Mouse (Mus musculus): Measurements from ENCODE around the gene Zdhhc7. TPM values are rescaled to one million over a fixed set of nuclear protein-coding genes. Genes with fewer than 3 reads are reported as not detected.

Gene Zdhhc7
- polyA plus RNA-seq, 1 experiment: not detected

DNA sequence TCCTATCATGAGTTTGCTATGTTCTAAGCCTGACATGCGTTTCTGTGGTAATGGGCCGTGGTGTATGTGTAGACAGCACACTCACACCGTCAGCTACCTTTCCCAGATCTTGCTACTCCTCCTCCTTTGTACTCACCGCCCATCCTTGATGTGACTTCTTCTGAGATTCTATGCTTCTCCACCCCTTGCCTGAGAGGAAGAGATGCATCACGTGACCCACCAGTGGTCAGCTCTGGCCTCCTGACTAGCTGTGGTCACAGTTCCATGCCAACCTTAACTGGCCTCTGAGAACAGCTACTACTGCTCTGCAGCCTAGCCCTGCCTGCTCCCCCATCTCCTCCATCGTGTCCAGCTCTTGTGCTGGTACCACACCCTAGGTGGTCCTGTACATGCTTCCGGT lies 34.4 kb upstream of the Zdhhc7 start:
- H3K27ac ChIP-seq (ENCODE audit: insufficient read depth, low read depth, low read length): peak overlapping the region; percentile 47

DNA sequence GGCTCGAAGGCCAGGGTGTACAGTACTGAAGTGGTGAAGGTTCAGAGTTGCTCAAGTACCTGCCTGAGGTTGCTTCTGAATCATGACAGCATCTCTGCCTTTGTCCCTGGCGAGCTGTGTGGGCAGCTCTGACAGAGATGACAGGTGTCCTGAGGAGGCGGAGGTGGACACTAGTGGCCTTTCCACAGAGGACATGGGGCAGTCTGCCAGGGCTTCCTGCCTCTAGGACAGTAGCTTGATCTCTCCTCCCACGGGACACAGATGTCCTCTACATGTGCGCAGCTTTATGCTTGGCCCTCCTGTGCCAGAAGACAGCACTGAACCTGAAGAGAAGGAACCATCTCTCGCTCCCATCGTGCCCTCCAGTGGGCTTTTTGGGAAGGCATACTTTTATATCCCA lies 31.9 kb upstream of the Zdhhc7 start:
- TF ChIP-seq POLR2A (IDR thresholded peaks at IDR 0.05; ENCODE audit: insufficient read depth, low read depth, low read length) (no peak), CTCF (IDR thresholded peaks at IDR 0.05; ENCODE audit: insufficient read depth, low read depth, low read length) (no peak)
- no peak overlapping the region for H3K4me3 ChIP-seq (ENCODE audit: insufficient read depth, low read depth, low read length)
- 74% methylated on average over 7 of the region's 7 CpGs for WGBS
- H3K27ac ChIP-seq (ENCODE audit: insufficient read depth, low read depth, low read length): peak overlapping the region; percentile 29; the same call in 1 of the 2 replicates
- H3K4me1 ChIP-seq (ENCODE audit: control insufficient read depth, insufficient read depth, low read length): peaks cover 48% of the 10 kb centered on the region

More for the DNA sequence above, 34.4 kb upstream of the Zdhhc7 start:
- no peak overlapping the region for H3K4me3 ChIP-seq (ENCODE audit: insufficient read depth, low read depth, low read length)
- peaks cover 51% of the 10 kb centered on the region for H3K4me1 ChIP-seq (ENCODE audit: control insufficient read depth, insufficient read depth, low read length)
- WGBS: 87% methylated on average over 7 of the region's 7 CpGs
- no peak for TF ChIP-seq POLR2A (IDR thresholded peaks at IDR 0.05; ENCODE audit: insufficient read depth, low read depth, low read length)
- no peak for TF ChIP-seq CTCF (IDR thresholded peaks at IDR 0.05; ENCODE audit: insufficient read depth, low read depth, low read length)

DNA sequence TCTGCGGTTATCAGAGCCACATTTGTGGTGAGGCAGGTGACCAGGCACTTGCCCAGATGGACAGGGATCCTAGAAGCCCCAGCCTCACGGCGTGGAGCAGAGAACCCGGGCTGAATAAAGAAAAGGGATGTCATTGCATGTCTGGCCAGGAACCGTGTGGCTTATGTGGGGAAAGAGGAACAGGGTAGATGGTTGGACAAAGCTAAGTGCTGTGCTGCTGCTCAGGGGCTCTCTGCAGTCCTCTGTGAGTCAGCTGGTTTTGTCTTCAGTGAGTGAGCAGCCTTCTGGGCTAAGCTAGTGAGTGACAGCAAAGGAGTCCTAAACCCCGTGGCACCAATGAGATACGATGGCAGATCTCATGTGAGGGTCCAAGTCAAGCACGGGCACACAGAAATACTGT lies 29.9 kb upstream of the Zdhhc7 start:
- Histone ChIP-seq H3K4me3 (ENCODE audit: insufficient read depth, low read depth, low read length) (no peak overlapping the region), H3K4me1 (ENCODE audit: control insufficient read depth, insufficient read depth, low read length) (peaks cover 55% of the 10 kb centered on the region), H3K27ac (ENCODE audit: insufficient read depth, low read depth, low read length) (no peak overlapping the region)
- TF ChIP-seq CTCF (IDR thresholded peaks at IDR 0.05; ENCODE audit: insufficient read depth, low read depth, low read length) (no peak), POLR2A (IDR thresholded peaks at IDR 0.05; ENCODE audit: insufficient read depth, low read depth, low read length) (no peak)
- WGBS: 76% methylated on average over 8 of the region's 8 CpGs

DNA sequence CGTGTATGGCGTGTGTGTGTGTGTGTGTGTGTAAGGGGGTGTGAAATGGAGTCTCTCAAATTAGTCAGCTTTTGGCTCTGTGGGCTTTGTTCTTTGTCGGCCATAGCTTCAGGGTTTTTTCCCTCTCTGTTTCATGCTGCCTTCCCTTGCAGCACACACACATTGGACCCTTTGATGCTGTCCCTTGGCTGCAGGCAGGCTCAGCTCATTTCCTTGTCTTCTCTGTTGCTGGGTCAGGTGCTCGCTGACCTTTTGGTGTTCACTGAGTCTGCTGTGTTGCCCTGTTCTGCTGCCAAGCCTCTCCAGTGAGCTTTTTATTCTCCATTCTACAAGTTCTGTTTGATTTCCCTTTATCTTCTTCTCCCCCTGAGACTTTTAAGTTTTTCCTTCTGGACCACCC lies 28.3 kb upstream of the Zdhhc7 start:
- no peak overlapping the region for H3K4me3 ChIP-seq (ENCODE audit: insufficient read depth, low read depth, low read length)
- TF ChIP-seq CTCF (IDR thresholded peaks at IDR 0.05; ENCODE audit: insufficient read depth, low read depth, low read length): no peak
- TF ChIP-seq POLR2A (IDR thresholded peaks at IDR 0.05; ENCODE audit: insufficient read depth, low read depth, low read length): no peak
- H3K27ac ChIP-seq (ENCODE audit: insufficient read depth, low read depth, low read length): 0 out of 2 replicates have a peak overlapping the region, but pooled peaks have one; percentile 16
- H3K4me1 ChIP-seq (ENCODE audit: control insufficient read depth, insufficient read depth, low read length): peaks cover 50% of the 10 kb centered on the region
- WGBS: 42% methylated on average over 4 of the region's 4 CpGs

DNA sequence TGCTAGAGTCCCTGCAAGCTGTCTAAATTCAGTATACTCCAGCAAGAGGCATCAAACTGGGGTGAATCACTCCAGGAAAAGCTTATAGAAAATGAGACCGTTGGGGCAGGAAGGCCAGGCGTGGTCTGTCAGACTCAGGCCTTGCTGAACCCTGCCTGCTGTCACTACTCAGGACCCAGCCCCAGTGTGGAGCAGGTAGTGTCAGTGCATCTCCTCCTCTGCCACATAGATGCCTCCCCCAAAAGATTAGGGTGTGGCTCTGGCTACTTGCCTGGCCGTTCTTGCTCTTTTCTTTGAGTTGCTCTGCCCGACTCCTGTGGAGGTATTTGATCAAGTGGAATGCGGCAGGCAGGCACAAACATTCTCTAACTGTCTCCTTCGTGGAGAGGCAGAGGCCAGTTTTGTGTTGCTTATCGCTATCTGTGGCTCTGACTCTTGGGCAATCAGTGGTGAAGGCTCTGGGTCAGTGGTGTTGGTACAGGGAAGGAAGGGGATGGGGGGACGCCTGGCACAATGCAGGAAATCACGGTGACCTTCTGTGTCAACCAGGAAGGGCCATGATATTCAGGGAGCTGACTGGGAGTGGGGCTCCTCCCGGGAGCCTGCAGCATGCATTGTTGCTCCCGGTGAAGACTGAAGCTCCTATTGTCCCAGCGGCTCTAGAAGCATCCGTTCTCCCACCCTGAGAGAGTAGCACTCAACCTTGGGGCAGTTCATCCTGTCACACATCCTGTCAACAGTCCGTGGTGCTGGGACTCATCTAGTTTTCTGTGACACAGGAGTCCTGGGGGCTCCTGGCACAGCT lies 25.3 kb upstream of the Zdhhc7 start:
- no peak for TF ChIP-seq POLR2A (IDR thresholded peaks at IDR 0.05; ENCODE audit: insufficient read depth, low read depth, low read length)
- no peak for TF ChIP-seq CTCF (IDR thresholded peaks at IDR 0.05; ENCODE audit: insufficient read depth, low read depth, low read length)
- Histone ChIP-seq H3K4me3 (ENCODE audit: insufficient read depth, low read depth, low read length) (no peak overlapping the region), H3K27ac (ENCODE audit: insufficient read depth, low read depth, low read length) (0 out of 2 replicates have a peak overlapping the region, but pooled peaks have one; percentile 43), H3K4me1 (ENCODE audit: control insufficient read depth, insufficient read depth, low read length) (peaks cover 48% of the 10 kb centered on the region)
- WGBS: 38% methylated on average over 14 of the region's 14 CpGs

DNA sequence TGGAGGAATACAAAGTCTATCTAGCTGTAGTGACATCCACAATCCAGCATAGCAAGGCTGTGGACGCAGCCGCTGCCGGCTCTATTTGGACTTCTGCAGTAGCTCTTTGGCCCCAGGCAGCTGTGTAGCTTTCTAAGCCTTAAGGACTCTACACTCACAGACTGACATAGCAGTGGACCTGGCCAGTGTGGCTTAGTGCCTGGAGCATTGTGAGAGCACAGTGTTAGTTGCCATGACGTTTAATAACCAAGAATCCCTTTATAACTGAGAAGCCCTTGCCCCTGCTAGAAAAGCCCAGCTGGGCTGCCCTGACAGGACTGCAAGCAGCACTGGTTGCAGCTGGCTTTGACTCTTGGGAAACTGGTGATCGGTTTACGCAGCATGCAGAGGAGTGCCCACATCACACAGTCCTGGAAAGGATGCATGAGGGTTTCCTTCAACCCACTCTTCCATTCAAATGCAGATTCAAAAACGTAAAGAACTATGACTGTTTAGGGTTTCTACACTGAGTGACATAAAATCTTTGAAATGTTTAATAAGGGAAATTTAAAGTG lies 23.6 kb upstream of the Zdhhc7 start:
- H3K27ac ChIP-seq (ENCODE audit: insufficient read depth, low read depth, low read length): peak overlapping the region; percentile 27; the same call in 1 of the 2 replicates

DNA sequence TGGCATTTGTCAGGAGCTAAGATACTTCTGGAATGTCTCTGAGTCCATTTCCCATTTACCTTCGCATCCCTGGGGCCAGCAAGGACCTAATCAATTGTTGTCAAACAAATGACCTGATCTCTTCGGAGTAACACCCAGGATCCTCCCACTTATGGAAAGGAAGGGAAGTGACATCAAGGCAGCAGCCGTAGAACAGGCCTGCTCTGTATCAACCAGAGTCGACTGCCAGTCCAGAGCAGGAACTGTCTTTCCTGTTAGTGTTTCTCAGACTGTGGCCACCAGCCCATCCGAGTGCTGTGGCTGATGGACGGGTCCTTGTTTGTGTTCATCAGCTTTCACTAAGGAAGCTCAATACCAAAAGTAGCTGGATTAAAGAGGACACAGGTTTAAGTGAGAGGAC lies 23.0 kb upstream of the Zdhhc7 start:
- Histone ChIP-seq H3K4me3 (ENCODE audit: insufficient read depth, low read depth, low read length) (no peak overlapping the region), H3K27ac (ENCODE audit: insufficient read depth, low read depth, low read length) (peak overlapping the region; percentile 27; the same call in 1 of the 2 replicates), H3K4me1 (ENCODE audit: control insufficient read depth, insufficient read depth, low read length) (peaks cover 53% of the 10 kb centered on the region)
- 50% methylated on average over 6 of the region's 6 CpGs for WGBS
- TF ChIP-seq CTCF (IDR thresholded peaks at IDR 0.05; ENCODE audit: insufficient read depth, low read depth, low read length): no peak

More for the DNA sequence above, 23.6 kb upstream of the Zdhhc7 start:
- 23% methylated on average over 7 of the region's 7 CpGs for WGBS
- TF ChIP-seq CTCF (IDR thresholded peaks at IDR 0.05; ENCODE audit: insufficient read depth, low read depth, low read length) (no peak), POLR2A (IDR thresholded peaks at IDR 0.05; ENCODE audit: insufficient read depth, low read depth, low read length) (no peak)
- peaks cover 52% of the 10 kb centered on the region for H3K4me1 ChIP-seq (ENCODE audit: control insufficient read depth, insufficient read depth, low read length)
- H3K4me3 ChIP-seq (ENCODE audit: insufficient read depth, low read depth, low read length): no peak overlapping the region

DNA sequence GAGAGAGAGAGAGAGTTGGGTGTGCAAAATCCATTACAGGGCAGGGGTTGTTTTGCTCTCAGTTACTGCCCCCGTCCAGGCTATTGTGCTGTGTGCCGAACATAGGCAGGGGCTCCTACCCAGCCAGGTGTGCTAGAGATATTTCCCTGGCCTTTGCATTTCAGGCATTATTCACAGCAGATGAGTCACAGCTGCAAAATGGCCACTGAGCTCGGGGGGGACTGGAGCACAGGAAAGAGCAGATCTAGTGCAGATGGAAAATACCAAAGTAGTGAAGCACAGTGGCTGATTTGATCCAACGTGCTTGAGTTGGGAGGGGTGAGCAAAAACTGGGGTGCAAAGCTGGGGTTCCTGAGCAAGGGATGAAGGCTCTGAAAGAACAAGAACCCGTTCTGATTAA lies 19.7 kb upstream of the Zdhhc7 start:
- TF ChIP-seq POLR2A (IDR thresholded peaks at IDR 0.05; ENCODE audit: insufficient read depth, low read depth, low read length): no peak
- TF ChIP-seq CTCF (IDR thresholded peaks at IDR 0.05; ENCODE audit: insufficient read depth, low read depth, low read length): no peak
- H3K4me3 ChIP-seq (ENCODE audit: insufficient read depth, low read depth, low read length): no peak overlapping the region
- peaks cover 49% of the 10 kb centered on the region for H3K4me1 ChIP-seq (ENCODE audit: control insufficient read depth, insufficient read depth, low read length)
- WGBS: 32% methylated on average over 5 of the region's 5 CpGs
- H3K27ac ChIP-seq (ENCODE audit: insufficient read depth, low read depth, low read length): peak overlapping the region; percentile 81

DNA sequence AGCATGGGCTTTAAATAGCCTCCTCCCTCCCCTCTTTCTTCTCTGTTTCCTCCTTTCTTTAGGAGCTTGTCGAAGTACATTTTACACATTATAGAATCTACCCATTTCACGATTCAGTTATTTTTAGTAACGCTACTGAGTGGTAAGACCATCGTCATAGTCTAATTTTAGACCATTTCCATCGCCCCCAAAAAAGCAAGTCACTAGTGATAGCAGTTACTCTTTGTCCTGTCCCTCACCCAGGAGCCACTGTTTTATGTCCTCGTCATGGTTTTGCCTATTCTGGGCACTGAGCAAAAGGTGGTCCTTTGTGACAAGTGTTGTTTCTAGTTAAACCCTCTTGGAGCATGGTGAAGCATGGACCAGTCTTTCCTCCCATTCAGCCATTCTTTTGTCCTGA lies 18.6 kb upstream of the Zdhhc7 start:
- WGBS: 30% methylated on average over 6 of the region's 6 CpGs
- TF ChIP-seq POLR2A (IDR thresholded peaks at IDR 0.05; ENCODE audit: insufficient read depth, low read depth, low read length) (no peak), CTCF (IDR thresholded peaks at IDR 0.05; ENCODE audit: insufficient read depth, low read depth, low read length) (no peak)
- no peak overlapping the region for H3K4me3 ChIP-seq (ENCODE audit: insufficient read depth, low read depth, low read length)
- H3K27ac ChIP-seq (ENCODE audit: insufficient read depth, low read depth, low read length): peak overlapping the region; percentile 81
- peaks cover 51% of the 10 kb centered on the region for H3K4me1 ChIP-seq (ENCODE audit: control insufficient read depth, insufficient read depth, low read length)

Measured in olfactory bulb, adult 2 months (tissue).